Mouse (Mus musculus) embryonic stem cell, embryonic (primary cell): ENCODE measurements around the gene Gpatch2.

ENCODE experiments used
- CTCF ChIA-PET, 4 experiments: fragments of 300-600 bp in 2 of 4; fragments of 350-600 bp in 2 of 4; sonication (Branson Sonifier 250); formaldehyde crosslinking; loops; one replicate each; lab custom pipeline; 2022; ENCODE audit warnings: inconsistent platforms in 2 of 4; lab: Charles Lee
- POLR2A ChIA-PET, 4 experiments: fragments of 300-600 bp in 2 of 4; fragments of 350-600 bp in 2 of 4; sonication (Branson Sonifier 250); formaldehyde crosslinking; loops; one replicate each; lab custom pipeline; 2022; ENCODE audit warnings: antibody characterized with exemption in 4 of 4, inconsistent platforms in 1 of 4; lab: Charles Lee

Gene Gpatch2

GRCm38 (mm10) chr1:187377865-187378524 is 162.7 kb downstream of the Gpatch2 start:
- ChIA-PET POLR2A (no interaction called here), CTCF (interaction anchor here in 1 of 4 experiments (0.6 kb wide), 1 partner anchor 18 kb away, joined by 3 read pairs; no protein-coding TSS in a partner anchor)

GRCm38 (mm10) chr1:187389476-187389875 is 174.2 kb downstream of the Gpatch2 start:
- CTCF ChIA-PET: interaction anchor here in 1 of 4 experiments (0.6 kb wide), 1 partner anchor 550 kb away, joined by 4 read pairs; no protein-coding TSS in a partner anchor
- POLR2A ChIA-PET: no interaction called here

- POLR2A ChIA-PET: no interaction called here
Measured at GRCm38 (mm10) chr1:187400834-187401233, 185.5 kb downstream of the Gpatch2 start.

More at GRCm38 (mm10) chr1:187400834-187401233, 185.5 kb downstream of the Gpatch2 start:
- CTCF ChIA-PET: no interaction called here
